Mouse (Mus musculus) T-helper 2 cell (primary cell): ENCODE data around the gene Lrfn3.

Source experiments
- in situ Hi-C: fragments of 300-600 bp; cut with MboI, MseI; formaldehyde crosslinking; loops from one replicate; pipeline ENCODE4 v1.15.1; 2025; ENCODE audit warnings: high pct_unique_total_duplicates

The Lrfn3 gene

GRCm38 (mm10) chr7:30315559-30316529 is 46.7 kb downstream of the Lrfn3 start:
- in situ Hi-C loops: no loop called here

- in situ Hi-C loops: no loop called here
These were observed 47.8 kb downstream of the Lrfn3 start, which contains the start of gene Syne4 for GRCm38 (mm10) chr7:30314721-30315155. Gene Syne4, plus strand, starts transcription at chr7:30314807.

GRCm38 (mm10) chr7:30313666-30314320 is 48.8 kb downstream of the Lrfn3 start:
- in situ Hi-C loops: no loop called here

DNA sequence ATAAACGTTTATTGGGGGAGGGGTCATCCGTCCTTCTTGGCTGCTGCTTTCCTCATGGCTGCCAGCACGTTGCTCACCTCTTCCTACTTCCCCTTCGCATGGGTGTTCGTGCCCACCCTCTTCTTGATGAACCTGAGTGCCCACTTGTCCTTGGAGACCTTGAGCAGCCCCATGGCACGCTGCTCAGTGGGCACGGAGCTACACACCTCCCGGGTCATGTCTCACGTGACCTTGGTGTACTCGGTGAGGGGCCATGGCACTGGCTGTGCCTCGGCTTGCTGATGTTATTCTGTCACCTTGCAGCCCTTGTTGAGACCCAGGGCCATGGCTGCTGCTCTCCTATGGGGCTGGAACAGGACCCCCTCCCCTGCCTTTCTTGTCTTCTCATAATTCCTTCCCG is 52.4 kb downstream of the Lrfn3 start:
- in situ Hi-C loops: no loop called here

DNA sequence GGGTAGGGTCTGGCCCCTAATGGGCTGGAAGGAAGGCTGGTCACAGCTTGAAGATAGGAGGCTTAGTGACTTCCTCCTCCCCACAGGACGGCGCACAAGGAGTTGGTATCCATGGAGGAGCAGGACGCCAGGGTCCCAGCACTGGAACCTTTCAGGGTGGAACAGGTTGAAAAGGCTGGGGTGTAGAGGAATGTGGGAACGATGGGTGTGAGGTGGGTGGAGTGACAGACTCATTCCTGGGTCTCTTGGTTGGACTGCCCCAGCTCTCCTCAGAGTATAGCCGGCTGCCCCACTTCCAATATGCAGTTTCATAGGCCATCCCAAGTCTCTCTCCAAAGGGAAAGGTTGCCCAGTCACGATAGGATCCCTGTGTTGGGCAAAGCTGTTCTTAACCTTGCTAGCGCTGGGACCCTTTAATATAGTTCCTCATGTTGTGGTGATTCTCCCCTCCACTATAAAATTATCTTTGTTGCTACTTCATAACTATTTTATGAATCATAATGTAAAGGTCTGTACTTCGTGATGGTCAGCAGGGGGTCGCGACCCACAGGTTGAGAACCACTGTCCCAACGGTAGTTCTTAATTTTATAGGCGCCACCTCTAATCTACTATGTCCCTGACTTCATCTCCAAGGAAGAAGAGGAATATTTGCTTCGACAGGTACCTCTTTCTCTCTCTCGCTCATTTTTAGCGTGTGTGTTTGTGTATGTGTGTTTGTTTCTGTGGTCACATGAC is 53.0 kb downstream of the Lrfn3 start:
- in situ Hi-C loops: no loop called here

GRCm38 (mm10) chr7:30308076-30309005 is 54.2 kb downstream of the Lrfn3 start, which contains the start of gene Alkbh6:
Gene Alkbh6, plus strand, starts transcription at chr7:30308717.
- in situ Hi-C loops: no loop called here

DNA sequence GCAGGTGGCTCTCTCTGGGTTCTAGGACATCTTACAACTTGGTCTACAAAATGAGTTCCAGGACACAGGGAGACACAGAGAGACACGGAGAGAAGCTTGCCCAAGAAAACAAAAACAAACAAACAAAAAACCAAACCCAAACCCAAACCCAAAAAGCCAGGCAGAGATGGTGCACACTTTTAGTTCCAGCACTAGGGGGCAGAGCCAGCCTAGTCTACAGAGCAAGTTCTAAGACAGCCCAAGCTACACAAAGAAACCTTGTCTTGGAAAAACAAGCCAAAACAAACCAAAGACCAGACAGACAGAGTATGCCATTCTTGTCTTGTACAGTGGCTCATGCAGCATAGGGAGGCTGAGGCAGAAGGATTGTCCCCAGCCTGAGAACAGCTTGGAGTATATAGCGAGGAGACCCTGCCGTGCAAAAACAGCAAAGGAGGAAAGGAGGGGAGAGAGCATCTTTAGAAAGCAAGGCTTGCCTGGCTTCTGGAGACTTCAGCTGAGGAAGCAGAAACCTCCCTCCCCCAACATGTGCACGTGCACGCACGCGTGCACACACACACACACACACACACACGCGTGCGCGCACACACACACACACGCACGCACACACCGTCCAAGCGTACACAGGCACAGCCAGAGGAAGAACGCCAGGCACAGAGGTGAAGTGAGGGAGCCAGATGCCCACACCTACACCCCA is 56.3 kb downstream of the Lrfn3 start:
- in situ Hi-C loops: no loop called here
